Mouse (Mus musculus): Measurements from ENCODE around the gene Wdr75. TPM values are rescaled to one million over a fixed set of nuclear protein-coding genes. Genes with fewer than 3 reads are reported as not detected.

The Wdr75 gene
- total RNA-seq (2021) = 10 to 100 TPM; 37.4 to 45.1 TPM

DNA sequence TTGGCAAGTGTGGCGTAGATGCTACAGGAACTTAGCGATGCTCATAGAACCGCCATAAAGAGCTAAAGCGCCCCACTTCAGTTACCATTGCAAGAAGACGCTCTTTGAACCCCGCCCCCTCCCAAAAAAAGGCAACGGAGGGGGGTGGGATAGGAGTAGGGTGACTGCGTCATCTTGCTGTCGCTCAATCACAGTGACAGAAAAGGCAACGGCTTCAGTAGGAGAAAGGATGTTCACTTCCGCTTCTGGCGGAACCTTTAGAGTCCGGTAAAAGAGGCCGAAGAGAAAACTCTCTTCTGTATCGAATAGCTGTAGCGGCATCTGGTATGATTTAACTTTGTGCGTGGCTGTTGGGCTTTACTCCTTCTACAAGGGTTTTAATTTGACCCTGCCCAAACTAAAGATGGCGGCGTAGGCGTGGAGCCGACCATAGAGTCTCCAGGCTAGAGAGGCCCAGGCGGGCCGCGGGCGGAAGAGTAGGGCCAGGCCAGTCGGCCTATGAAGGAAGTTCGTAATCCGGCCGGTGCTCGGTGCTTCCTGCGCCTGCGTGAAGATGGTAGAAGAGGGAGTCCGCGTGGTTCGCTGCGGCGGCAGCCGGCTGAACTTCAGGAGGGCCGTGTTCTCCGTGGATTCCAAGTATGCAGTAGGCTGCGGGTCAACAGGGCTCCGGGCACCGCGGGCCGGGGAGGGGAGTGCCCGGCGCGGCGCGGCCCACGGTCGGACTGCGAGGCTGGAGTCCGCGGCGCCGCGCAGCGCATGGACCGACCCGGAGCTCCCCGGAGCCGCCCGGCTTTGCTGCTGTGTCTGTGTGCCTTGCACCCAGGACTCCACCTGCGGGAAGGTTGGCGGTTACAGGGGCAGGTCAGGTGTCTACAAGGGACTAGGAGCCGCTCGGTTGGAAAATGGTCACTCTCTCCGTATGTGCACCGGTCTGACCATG, at the start of gene Wdr75:
Wdr75 (plus strand) TSS at position 198 of the 940 bp plus-strand sequence.
- peak; percentile 95 to 97 for DNase-seq (ENCODE audit: low spot score in 2 of 2)
- intact Hi-C loops (cut with DNase I) = no loop called here

DNA sequence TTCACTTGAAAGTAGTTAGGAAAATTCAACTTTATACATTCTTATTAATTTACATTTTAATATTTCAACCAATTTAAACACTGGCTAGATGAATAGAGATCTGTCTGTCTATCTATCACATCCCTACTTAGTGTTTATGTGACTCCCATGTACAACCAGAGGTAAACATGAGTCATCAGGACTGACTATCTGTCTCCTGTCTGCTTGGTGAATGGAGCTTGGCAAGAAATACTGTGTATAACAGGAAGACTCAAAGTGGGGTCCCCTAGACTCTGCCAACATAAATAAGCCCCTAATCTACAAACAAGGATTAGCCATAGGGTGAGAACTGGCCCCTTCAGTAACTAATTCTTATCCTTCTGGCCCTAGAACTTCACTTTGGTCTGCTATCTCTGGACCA, 39.1 kb upstream of the Wdr75 start:
- no peak for DNase-seq (ENCODE audit: low spot score in 2 of 2)
- intact Hi-C loops (cut with DNase I) = no loop called here

DNA sequence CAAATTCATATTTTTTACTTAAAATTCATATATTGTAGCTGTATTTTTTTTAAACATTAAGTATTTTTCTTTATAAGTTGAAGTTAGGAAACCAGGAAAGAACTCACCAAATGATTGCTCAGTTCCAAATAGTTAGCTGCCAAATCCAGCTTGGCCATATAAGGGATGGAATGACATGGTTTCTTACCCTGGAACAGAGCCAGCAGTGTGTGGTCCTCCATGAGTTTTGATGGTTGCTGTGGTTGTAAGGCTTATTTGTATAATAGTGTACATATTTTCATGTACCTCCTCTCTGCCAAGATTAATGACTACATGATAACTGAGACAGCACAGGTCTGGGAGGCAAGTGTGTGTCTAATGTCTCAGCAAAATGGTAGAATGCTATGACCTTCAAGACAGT, 38.3 kb upstream of the Wdr75 start:
- intact Hi-C loops (cut with DNase I) = no loop called here
- DNase-seq (ENCODE audit: low spot score in 2 of 2) = no peak

- DNase-seq (ENCODE audit: low spot score in 2 of 2) = no peak
- intact Hi-C loops (cut with DNase I) = no loop called here
Measured at GRCm38 (mm10) chr1:45758011-45758410, 37.0 kb upstream of the Wdr75 start.

DNA sequence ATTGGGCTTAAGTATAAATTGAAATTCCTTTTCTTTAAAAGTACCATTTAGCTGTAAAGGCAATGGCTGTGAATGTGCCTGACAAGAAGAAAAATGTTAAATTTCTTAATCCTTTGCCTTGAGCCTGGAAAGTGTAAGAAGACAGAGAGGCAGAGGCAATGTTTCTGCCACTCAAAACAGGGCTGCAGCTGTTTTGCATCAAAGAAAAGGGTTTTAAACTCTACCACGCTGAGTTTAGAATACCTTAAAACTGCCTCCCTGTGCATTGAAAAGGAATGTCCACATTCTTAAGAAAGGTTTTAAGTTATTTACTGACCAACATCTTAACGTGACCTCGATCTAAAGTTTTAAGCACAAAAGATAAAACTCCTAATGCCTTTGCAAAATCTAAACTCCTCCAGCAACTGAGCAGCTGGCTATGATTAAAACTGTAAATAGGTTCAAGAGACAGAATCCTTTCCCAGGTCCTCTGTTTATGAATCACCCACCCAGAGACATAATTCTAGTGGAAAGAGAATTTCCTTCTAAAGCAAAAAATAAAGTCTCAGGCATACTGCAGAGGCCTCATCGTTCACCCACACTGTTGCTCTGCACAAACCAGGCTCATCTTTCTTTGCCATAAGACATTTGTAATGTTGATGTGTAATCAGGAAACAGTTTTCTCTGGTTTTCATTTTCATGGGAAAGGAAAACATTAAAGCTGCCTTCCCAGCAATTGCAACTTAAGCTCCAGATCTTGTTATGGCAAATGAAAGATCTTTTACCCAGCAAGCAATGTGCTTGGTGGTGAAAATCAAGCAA, 34.1 kb upstream of the Wdr75 start:
- intact Hi-C loops (cut with DNase I) = loop anchor here (5.0 kb wide), 1 partner anchor 329 kb away; no protein-coding TSS in a partner anchor
- no peak for DNase-seq (ENCODE audit: low spot score in 2 of 2)

GRCm38 (mm10) chr1:45761468-45761795, 33.5 kb upstream of the Wdr75 start:
- intact Hi-C loops (cut with DNase I) = loop anchor here (5.0 kb wide), 1 partner anchor 329 kb away; no protein-coding TSS in a partner anchor
- no peak for DNase-seq (ENCODE audit: low spot score in 2 of 2)

DNA sequence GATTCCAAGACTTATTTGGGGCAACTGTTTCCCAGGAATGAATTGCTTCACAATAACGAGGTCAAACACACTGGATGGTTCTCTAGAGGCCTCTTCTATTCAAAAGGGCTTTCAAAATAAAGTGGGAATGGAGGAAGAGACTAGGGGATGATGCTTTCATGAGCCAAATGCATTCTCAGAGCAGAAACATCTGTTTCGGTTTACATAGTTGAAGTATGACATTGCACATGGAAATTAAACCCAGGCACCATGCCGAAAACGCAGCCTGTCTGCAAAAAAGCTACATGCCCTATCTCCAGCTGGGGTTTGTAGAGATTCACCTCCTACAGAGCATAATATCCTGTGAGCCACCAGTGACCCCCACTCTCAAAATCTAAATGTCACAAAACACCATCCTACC, 29.3 kb upstream of the Wdr75 start:
- intact Hi-C loops (cut with DNase I) = loop anchor here (2.0 to 5.0 kb wide), 2 partner anchors 1019 to 1538 kb away; no protein-coding TSS in a partner anchor
- no peak for DNase-seq (ENCODE audit: low spot score in 2 of 2)

DNA sequence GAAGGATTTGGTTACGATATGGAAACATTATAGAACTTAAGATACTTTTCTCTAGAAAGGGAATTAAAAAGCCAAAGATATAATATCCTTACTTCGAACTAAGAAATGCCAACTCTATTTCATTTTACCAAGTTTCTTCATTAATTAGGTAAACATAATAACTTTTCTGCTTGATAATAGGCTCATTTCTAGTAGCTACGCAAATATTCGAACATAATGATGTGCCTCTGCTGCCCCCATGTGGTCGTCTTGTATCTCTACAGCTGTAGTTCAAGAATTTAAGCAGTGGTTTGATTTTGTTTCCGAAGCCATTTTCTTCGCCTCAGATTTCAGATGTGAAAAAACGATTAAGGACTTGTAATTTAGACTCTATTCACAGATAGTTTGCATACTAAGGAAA, 28.8 kb upstream of the Wdr75 start:
- intact Hi-C loops (cut with DNase I) = loop anchor here (2.0 to 5.0 kb wide), 2 partner anchors 1019 to 1539 kb away; no protein-coding TSS in a partner anchor
- peak; percentile 19 to 54 for DNase-seq (ENCODE audit: low spot score in 2 of 2)

DNA sequence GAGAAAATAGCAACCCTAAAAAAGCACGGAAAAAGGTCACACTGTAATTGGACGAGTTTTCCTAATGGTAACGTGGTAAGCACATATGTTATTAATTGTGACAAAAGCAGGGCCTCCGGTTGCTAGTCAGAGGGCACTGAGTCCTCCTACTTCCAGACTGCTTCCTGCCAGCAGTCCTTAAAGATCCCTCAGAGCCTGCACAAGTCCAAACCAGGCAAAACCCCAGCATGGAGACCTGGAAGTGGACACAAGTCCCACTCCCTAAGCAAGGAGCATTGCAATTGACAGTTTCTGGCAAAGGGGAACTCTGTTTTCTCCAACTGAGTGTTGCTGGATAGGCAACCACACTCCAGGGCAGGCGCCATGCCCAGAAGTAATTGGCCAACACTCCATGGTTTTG, 27.4 kb upstream of the Wdr75 start:
- no peak for DNase-seq (ENCODE audit: low spot score in 2 of 2)
- intact Hi-C loops (cut with DNase I) = loop anchor here (2.0 to 5.0 kb wide), 2 partner anchors 1021 to 1540 kb away; no protein-coding TSS in a partner anchor

- intact Hi-C loops (cut with DNase I) = loop anchor here (5.0 kb wide), 1 partner anchor 1542 kb away; no protein-coding TSS in a partner anchor
- DNase-seq (ENCODE audit: low spot score in 2 of 2) = no peak
Measured at GRCm38 (mm10) chr1:45769321-45769720, 25.6 kb upstream of the Wdr75 start.

GRCm38 (mm10) chr1:45770051-45770450, 24.9 kb upstream of the Wdr75 start:
- DNase-seq (ENCODE audit: low spot score in 2 of 2) = no peak
- intact Hi-C loops (cut with DNase I) = no loop called here

- no peak for DNase-seq (ENCODE audit: low spot score in 2 of 2)
- intact Hi-C loops (cut with DNase I) = no loop called here
Measured at GRCm38 (mm10) chr1:45780606-45781288, 14.2 kb upstream of the Wdr75 start.

- intact Hi-C loops (cut with DNase I) = no loop called here
Measured at GRCm38 (mm10) chr1:45816889-45817288, 21.9 kb downstream of the Wdr75 start.

DNA sequence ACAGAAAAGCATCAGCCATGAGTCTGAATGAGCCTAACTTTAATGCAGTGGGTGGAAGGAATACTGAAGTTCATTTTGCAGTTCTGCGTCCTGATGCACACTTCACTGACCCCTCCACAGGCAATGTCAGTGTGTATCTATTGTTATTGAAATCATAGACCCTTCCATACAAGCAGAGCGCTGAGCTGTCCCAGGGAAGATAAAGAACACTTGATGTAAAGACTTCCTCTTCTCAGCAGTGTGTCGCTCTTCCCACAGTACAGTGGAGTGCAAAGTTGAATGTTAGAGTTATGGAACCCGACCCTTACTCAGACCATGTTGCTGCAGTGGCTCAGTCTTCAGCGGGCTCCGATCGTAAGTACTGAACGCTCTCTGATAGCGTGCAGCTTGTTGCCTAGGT, 23.6 kb downstream of the Wdr75 start:
- intact Hi-C loops (cut with DNase I) = no loop called here
- no peak for DNase-seq (ENCODE audit: low spot score in 2 of 2)

More at GRCm38 (mm10) chr1:45816889-45817288, 21.9 kb downstream of the Wdr75 start:
- DNase-seq (ENCODE audit: low spot score in 2 of 2) = no peak

- DNase-seq (ENCODE audit: low spot score in 2 of 2) = no peak
Measured at GRCm38 (mm10) chr1:45824441-45824840, 29.5 kb downstream of the Wdr75 start.

GRCm38 (mm10) chr1:45825140-45825539, 30.2 kb downstream of the Wdr75 start:
- intact Hi-C loops (cut with DNase I) = loop anchor here (5.0 kb wide), 1 partner anchor 102 kb away; the partner anchor contains the start of gene Slc40a1
- peak; percentile 23 to 53 for DNase-seq (ENCODE audit: low spot score in 2 of 2)

More at GRCm38 (mm10) chr1:45824441-45824840, 29.5 kb downstream of the Wdr75 start:
- intact Hi-C loops (cut with DNase I) = no loop called here

GRCm38 (mm10) chr1:45825630-45826029, 30.7 kb downstream of the Wdr75 start:
- intact Hi-C loops (cut with DNase I) = loop anchor here (5.0 kb wide), 1 partner anchor 102 kb away; the partner anchor contains the start of gene Slc40a1
- no peak for DNase-seq (ENCODE audit: low spot score in 2 of 2)

DNA sequence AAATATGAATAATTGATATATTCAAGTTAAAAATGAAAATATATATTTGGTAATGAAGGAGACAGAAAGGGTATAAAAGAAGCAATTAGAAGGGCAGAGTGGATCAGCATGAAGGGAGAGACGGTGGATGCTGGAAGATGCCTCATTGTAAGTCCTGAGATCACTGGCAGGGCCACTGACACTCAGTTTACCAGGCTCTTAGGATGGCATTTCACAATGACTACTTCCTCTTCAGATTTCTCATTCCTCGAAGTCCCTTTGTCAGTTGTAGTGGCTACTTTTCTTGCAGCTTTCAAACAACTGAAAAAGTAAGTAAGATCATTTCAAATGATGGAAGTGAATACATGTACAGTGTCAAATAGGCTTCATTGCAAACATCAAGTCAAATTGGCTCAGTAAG, 31.2 kb downstream of the Wdr75 start:
- no peak for DNase-seq (ENCODE audit: low spot score in 2 of 2)
- intact Hi-C loops (cut with DNase I) = loop anchor here (5.0 kb wide), 1 partner anchor 101 kb away; the partner anchor contains the start of gene Slc40a1

DNA sequence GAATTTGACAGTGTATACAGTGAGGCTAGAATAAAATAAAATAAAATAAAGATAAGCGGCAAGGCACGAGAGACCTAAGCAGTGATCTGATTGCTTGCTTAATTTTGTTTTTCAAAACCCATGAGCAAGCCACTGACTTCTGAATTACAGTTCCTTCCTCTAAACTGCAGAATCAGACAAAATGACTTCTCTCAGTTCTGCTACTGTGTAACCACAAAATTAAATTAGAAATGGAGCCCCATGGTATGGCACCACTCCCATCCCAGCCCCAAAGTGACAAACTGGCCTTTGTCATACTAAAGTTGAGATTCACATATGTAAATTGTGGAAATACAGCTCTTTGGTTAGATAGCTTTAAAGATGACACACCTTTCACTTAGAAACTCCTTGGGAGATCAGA, 31.8 kb downstream of the Wdr75 start:
- intact Hi-C loops (cut with DNase I) = loop anchor here (5.0 kb wide), 1 partner anchor 101 kb away; the partner anchor contains the start of gene Slc40a1
- DNase-seq (ENCODE audit: low spot score in 2 of 2) = no peak

All from left cerebral cortex, postnatal 36 days (tissue).